In genomic region chr1:176753861-176754718, GRCm38 (mm10) we compare ENCODE assay signal across 18 mouse cellular contexts. TPM values are rescaled to one million over a fixed set of nuclear protein-coding genes. Genes with fewer than 3 reads are reported as not detected.
DNase-seq lines count a peak whose midpoint lies in the region; ATAC-seq lines count a peak whose summit lies in the region.
"Had no signal": no experiment of that assay in that cellular context is flagged by ENCODE, and none has a peak within 500 bp of the region (broad histone marks: within the 10 kb centered on the region; RNA-seq: fewer than 3 reads in every experiment).

No protein-coding gene starts in this region.

- no peak overlapping the region; the same call in 1 of the 2 replicates for H3K27ac ChIP-seq in forebrain, embryonic 11.5 days (ENCODE audit: low read depth, low read length)
- H3K27ac ChIP-seq in forebrain, embryonic 10.5 days = no peak overlapping the region
- H3K27ac ChIP-seq in midbrain, embryonic 13.5 days = no peak overlapping the region
- no peak overlapping the region for H3K27ac ChIP-seq in midbrain, embryonic 10.5 days (replicated peaks)
- H3K27ac ChIP-seq in kidney, embryonic 16.5 days (ENCODE audit: low read length) = no peak overlapping the region
- H3K27ac ChIP-seq: embryonic facial prominence, embryonic 15.5 days; liver, embryonic 14.5 days; neural tube, embryonic 12.5 days had no signal

- H3K4me2 ChIP-seq in forebrain, embryonic 11.5 days (ENCODE audit: low read depth, low read length, severe bottlenecking) = no peak overlapping the region
- H3K4me2 ChIP-seq in midbrain, embryonic 13.5 days (replicated peaks) = no peak overlapping the region
- no peak overlapping the region for H3K4me2 ChIP-seq in kidney, embryonic 16.5 days (replicated peaks; ENCODE audit: low read depth, low read length)
- H3K4me2 ChIP-seq: embryonic facial prominence, embryonic 15.5 days; neural tube, embryonic 12.5 days had no signal

- peak; percentile 82 for ATAC-seq in forebrain, embryonic 11.5 days (replicated peaks; ENCODE audit: low FRiP score)
- ATAC-seq in midbrain, embryonic 13.5 days = 0 out of 2 replicates have a peak, but pooled peaks have one; percentile 40
- ATAC-seq in kidney, embryonic 16.5 days (ENCODE audit: low FRiP score, low TSS enrichment) = no peak
- ATAC-seq: activated CD4-positive, CD25-positive, alpha-beta regulatory T cell, adult 4 months had no signal

- WGBS in forebrain, embryonic 11.5 days = 68% methylated on average over 14 of the region's 14 CpGs
- WGBS in forebrain, embryonic 10.5 days = 73% methylated on average over 14 of the region's 14 CpGs
- 72% methylated on average over 14 of the region's 14 CpGs for WGBS in midbrain, embryonic 13.5 days
- 77% methylated on average over 14 of the region's 14 CpGs for WGBS in midbrain, embryonic 10.5 days
- 72% methylated on average over 14 of the region's 14 CpGs for WGBS in kidney, embryonic 16.5 days

- H3K27me3 ChIP-seq in forebrain, embryonic 11.5 days (ENCODE audit: control insufficient read depth, insufficient read depth, low read length) = no peaks in the 10 kb centered on the region
- no peaks in the 10 kb centered on the region for H3K27me3 ChIP-seq in forebrain, embryonic 10.5 days (ENCODE audit: poor library complexity, severe bottlenecking)
- no peaks in the 10 kb centered on the region for H3K27me3 ChIP-seq in midbrain, embryonic 13.5 days
- H3K27me3 ChIP-seq in midbrain, embryonic 10.5 days (ENCODE audit: low read depth, poor library complexity, severe bottlenecking) = no peaks in the 10 kb centered on the region
- H3K27me3 ChIP-seq in kidney, embryonic 16.5 days (ENCODE audit: insufficient read depth, low read length) = no peaks in the 10 kb centered on the region
- H3K27me3 ChIP-seq: embryonic facial prominence, embryonic 15.5 days; neural tube, embryonic 12.5 days had no signal

- H3K4me1 ChIP-seq in forebrain, embryonic 11.5 days (replicated peaks; ENCODE audit: control insufficient read depth, insufficient read depth, low read length) = no peaks in the 10 kb centered on the region
- H3K4me1 ChIP-seq in forebrain, embryonic 10.5 days = no peaks in the 10 kb centered on the region
- 0 out of 2 replicates have a peak, but pooled peaks cover 5% of the 10 kb centered on the region for H3K4me1 ChIP-seq in midbrain, embryonic 13.5 days (replicated peaks)
- H3K4me1 ChIP-seq in midbrain, embryonic 10.5 days = no peaks in the 10 kb centered on the region
- no peaks in the 10 kb centered on the region for H3K4me1 ChIP-seq in kidney, embryonic 16.5 days (ENCODE audit: insufficient read depth, low read length)
- H3K4me1 ChIP-seq: embryonic facial prominence, embryonic 15.5 days; neural tube, embryonic 12.5 days had no signal

- no peak for DNase-seq in forebrain, embryonic 11.5 days (ENCODE audit: low spot score)
- no peak for DNase-seq in forebrain, embryonic 10.5 days (ENCODE audit: extremely low spot score, low spot score)
- no peak for DNase-seq in midbrain, embryonic 10.5 days (ENCODE audit: low spot score)
- DNase-seq in embryo, embryonic 11 days = peak; percentile 15
- DNase-seq in retina, embryonic 14.5 days (ENCODE audit: low spot score) = peak; percentile 60
- no peak for DNase-seq in kidney, adult 8-10 months
- DNase-seq: heart, adult 11 months; heart, postnatal 36 days; kidney, adult 11 months; kidney, postnatal 36 days; lung, postnatal 14 days had no signal

- no peak overlapping the region for H3K9ac ChIP-seq in forebrain, embryonic 11.5 days (ENCODE audit: low read length)
- no peak overlapping the region for H3K9ac ChIP-seq in midbrain, embryonic 13.5 days (replicated peaks)
- no peak overlapping the region for H3K9ac ChIP-seq in kidney, embryonic 16.5 days (replicated peaks; ENCODE audit: low read length)
- H3K9ac ChIP-seq: embryonic facial prominence, embryonic 15.5 days; liver, embryonic 14.5 days; neural tube, embryonic 12.5 days had no signal

- no peaks in the 10 kb centered on the region for H3K9me3 ChIP-seq in forebrain, embryonic 11.5 days (ENCODE audit: control insufficient read depth, low read length)
- H3K9me3 ChIP-seq in forebrain, embryonic 10.5 days = no peaks in the 10 kb centered on the region
- H3K9me3 ChIP-seq in midbrain, embryonic 13.5 days = no peaks in the 10 kb centered on the region
- H3K9me3 ChIP-seq in midbrain, embryonic 10.5 days (replicated peaks) = no peaks in the 10 kb centered on the region
- no peaks in the 10 kb centered on the region for H3K9me3 ChIP-seq in kidney, embryonic 16.5 days (ENCODE audit: low read length)
- H3K9me3 ChIP-seq: embryonic facial prominence, embryonic 15.5 days; G1E; neural tube, embryonic 12.5 days had no signal

- no peaks in the 10 kb centered on the region; the same call in 1 of the 2 replicates for H3K36me3 ChIP-seq in forebrain, embryonic 11.5 days (ENCODE audit: control insufficient read depth, insufficient read depth, low read length)
- H3K36me3 ChIP-seq in forebrain, embryonic 10.5 days (replicated peaks) = peaks cover 73% of the 10 kb centered on the region
- H3K36me3 ChIP-seq in midbrain, embryonic 13.5 days = peaks cover 42% of the 10 kb centered on the region
- H3K36me3 ChIP-seq in midbrain, embryonic 10.5 days = peaks cover 69% of the 10 kb centered on the region
- peaks cover 23% of the 10 kb centered on the region for H3K36me3 ChIP-seq in kidney, embryonic 16.5 days (ENCODE audit: insufficient read depth, low read length)

- H3K4me3 ChIP-seq in forebrain, embryonic 11.5 days (ENCODE audit: low read depth, low read length) = no peak overlapping the region
- H3K4me3 ChIP-seq in forebrain, embryonic 10.5 days = no peak overlapping the region
- H3K4me3 ChIP-seq in midbrain, embryonic 13.5 days (replicated peaks) = no peak overlapping the region
- no peak overlapping the region for H3K4me3 ChIP-seq in midbrain, embryonic 10.5 days
- H3K4me3 ChIP-seq in kidney, embryonic 16.5 days (ENCODE audit: low read length) = no peak overlapping the region
- H3K4me3 ChIP-seq: embryonic facial prominence, embryonic 15.5 days; neural tube, embryonic 12.5 days had no signal

RNA-seq across cellular contexts. Expression of gene Cep170, which starts 59.8 kb away (rescaled TPM):
- polyA plus RNA-seq in forebrain, embryonic 11.5 days (2014; fragmentation: Nextera tagmentation; extraction: Ambion mirVana) = 65.2 and 71.0 TPM in 2 replicates
- polyA plus RNA-seq in forebrain, embryonic 10.5 days (2016; fragmentation: Nextera tagmentation; extraction: Ambion mirVana) = 30.7 and 32.2 TPM in 2 replicates
- polyA plus RNA-seq in midbrain, embryonic 13.5 days (2015; fragmentation: Nextera tagmentation; extraction: Ambion mirVana) = 124 and 140 TPM in 2 replicates
- polyA plus RNA-seq in midbrain, embryonic 10.5 days (2016; fragmentation: Nextera tagmentation; extraction: Ambion mirVana) = 32.0 and 51.8 TPM in 2 replicates
- polyA plus RNA-seq in kidney, embryonic 16.5 days (2015; fragmentation: Nextera tagmentation; extraction: Ambion mirVana) = 14.6 and 17.5 TPM in 2 replicates

Comparison
In these comparisons a context has a peak if more than half of its experiments do, and no peak if none do; other contexts are left out.
1. DNase-seq: peak in embryo, embryonic 11 days (single experiment) and retina, embryonic 14.5 days (single experiment); none in forebrain, embryonic 11.5 days (single experiment), forebrain, embryonic 10.5 days (single experiment), midbrain, embryonic 10.5 days (single experiment) and kidney, adult 8-10 months (0 of 2).